Mouse (Mus musculus): Measurements from ENCODE around the gene 3110009E18Rik. TPM values are rescaled to one million over a fixed set of nuclear protein-coding genes. Genes with fewer than 3 reads are reported as not detected.
A peak's percentile ranks its signal among the peaks of the same experiment; 100 is the strongest.

3110009E18Rik gene
- polyA plus RNA-seq, 1 experiment from 2014 or later, result 14.6 TPM

- H3K27me3 ChIP-seq (replicated peaks; ENCODE audit: control insufficient read depth, insufficient read depth, low read length), result no peaks in the 10 kb centered on the region
- H3K9me3 ChIP-seq (ENCODE audit: control insufficient read depth, low read length), result no peaks in the 10 kb centered on the region
- H3K27ac ChIP-seq (ENCODE audit: low read length), result no peak overlapping the region
- no peaks in the 10 kb centered on the region for H3K36me3 ChIP-seq (ENCODE audit: control insufficient read depth, insufficient read depth, low read length)
- H3K9ac ChIP-seq (ENCODE audit: low read depth, low read length), result no peak overlapping the region
- no peak overlapping the region for H3K4me3 ChIP-seq (ENCODE audit: low read length)
- H3K4me1 ChIP-seq (ENCODE audit: control insufficient read depth, insufficient read depth, low read length), result no peaks in the 10 kb centered on the region
- no peak overlapping the region for H3K4me2 ChIP-seq (ENCODE audit: low read depth, low read length)
- WGBS, result 82% methylated on average over 5 of the region's 5 CpGs
- ATAC-seq, result peak; percentile 55; the same call in 1 of the 2 replicates
Observed at GRCm38 (mm10) chr1:120161502-120161901, 40.5 kb downstream of the 3110009E18Rik start.

GRCm38 (mm10) chr1:120162616-120163015, 41.6 kb downstream of the 3110009E18Rik start:
- WGBS, result 72% methylated on average over 1 of the region's 1 CpGs
- no peak overlapping the region for H3K9ac ChIP-seq (ENCODE audit: low read depth, low read length)
- no peaks in the 10 kb centered on the region for H3K4me1 ChIP-seq (ENCODE audit: control insufficient read depth, insufficient read depth, low read length)
- no peaks in the 10 kb centered on the region for H3K27me3 ChIP-seq (replicated peaks; ENCODE audit: control insufficient read depth, insufficient read depth, low read length)
- H3K4me3 ChIP-seq (ENCODE audit: low read length), result no peak overlapping the region
- no peak for ATAC-seq
- no peak overlapping the region for H3K4me2 ChIP-seq (ENCODE audit: low read depth, low read length)
- no peaks in the 10 kb centered on the region for H3K9me3 ChIP-seq (ENCODE audit: control insufficient read depth, low read length)
- no peaks in the 10 kb centered on the region for H3K36me3 ChIP-seq (ENCODE audit: control insufficient read depth, insufficient read depth, low read length)
- H3K27ac ChIP-seq (ENCODE audit: low read length), result no peak overlapping the region

GRCm38 (mm10) chr1:120168016-120168415, 47.0 kb downstream of the 3110009E18Rik start:
- no peak overlapping the region for H3K9ac ChIP-seq (ENCODE audit: low read depth, low read length)
- H3K4me3 ChIP-seq (ENCODE audit: low read length), result no peak overlapping the region
- 64% methylated on average over 4 of the region's 4 CpGs for WGBS
- no peaks in the 10 kb centered on the region for H3K4me1 ChIP-seq (ENCODE audit: control insufficient read depth, insufficient read depth, low read length)
- no peak overlapping the region for H3K27ac ChIP-seq (ENCODE audit: low read length)
- no peaks in the 10 kb centered on the region for H3K27me3 ChIP-seq (replicated peaks; ENCODE audit: control insufficient read depth, insufficient read depth, low read length)
- no peak overlapping the region for H3K4me2 ChIP-seq (ENCODE audit: low read depth, low read length)
- ATAC-seq, result no peak
- H3K36me3 ChIP-seq (ENCODE audit: control insufficient read depth, insufficient read depth, low read length), result no peaks in the 10 kb centered on the region
- no peaks in the 10 kb centered on the region for H3K9me3 ChIP-seq (ENCODE audit: control insufficient read depth, low read length)

GRCm38 (mm10) chr1:120168674-120169073, 47.7 kb downstream of the 3110009E18Rik start:
- Histone ChIP-seq H3K9me3 (ENCODE audit: control insufficient read depth, low read length) (no peaks in the 10 kb centered on the region), H3K4me3 (ENCODE audit: low read length) (no peak overlapping the region), H3K4me1 (ENCODE audit: control insufficient read depth, insufficient read depth, low read length) (no peaks in the 10 kb centered on the region), H3K27me3 (replicated peaks; ENCODE audit: control insufficient read depth, insufficient read depth, low read length) (no peaks in the 10 kb centered on the region), H3K9ac (ENCODE audit: low read depth, low read length) (no peak overlapping the region), H3K36me3 (ENCODE audit: control insufficient read depth, insufficient read depth, low read length) (no peaks in the 10 kb centered on the region), H3K4me2 (ENCODE audit: low read depth, low read length) (no peak overlapping the region), H3K27ac (ENCODE audit: low read length) (no peak overlapping the region)
- WGBS, result 73% methylated on average over 7 of the region's 7 CpGs
- ATAC-seq, result no peak

GRCm38 (mm10) chr1:120170307-120170706, 49.3 kb downstream of the 3110009E18Rik start:
- H3K4me1 ChIP-seq (ENCODE audit: control insufficient read depth, insufficient read depth, low read length), result no peaks in the 10 kb centered on the region
- 91% methylated on average over 7 of the region's 7 CpGs for WGBS
- no peak overlapping the region for H3K9ac ChIP-seq (ENCODE audit: low read depth, low read length)
- no peaks in the 10 kb centered on the region for H3K27me3 ChIP-seq (replicated peaks; ENCODE audit: control insufficient read depth, insufficient read depth, low read length)
- no peak for ATAC-seq
- no peak overlapping the region for H3K4me3 ChIP-seq (ENCODE audit: low read length)
- no peaks in the 10 kb centered on the region for H3K9me3 ChIP-seq (ENCODE audit: control insufficient read depth, low read length)
- no peak overlapping the region for H3K27ac ChIP-seq (ENCODE audit: low read length)
- H3K36me3 ChIP-seq (ENCODE audit: control insufficient read depth, insufficient read depth, low read length), result no peaks in the 10 kb centered on the region
- H3K4me2 ChIP-seq (ENCODE audit: low read depth, low read length), result no peak overlapping the region

GRCm38 (mm10) chr1:120171819-120172521, 51.0 kb downstream of the 3110009E18Rik start:
- no peak for ATAC-seq
- WGBS, result 53% methylated on average over 5 of the region's 5 CpGs
- no peaks in the 10 kb centered on the region for H3K27me3 ChIP-seq (replicated peaks; ENCODE audit: control insufficient read depth, insufficient read depth, low read length)

GRCm38 (mm10) chr1:120174991-120175390, 54.0 kb downstream of the 3110009E18Rik start:
- no peaks in the 10 kb centered on the region for H3K36me3 ChIP-seq (ENCODE audit: control insufficient read depth, insufficient read depth, low read length)
- no peak overlapping the region for H3K4me3 ChIP-seq (ENCODE audit: low read length)
- no peak overlapping the region for H3K9ac ChIP-seq (ENCODE audit: low read depth, low read length)
- no peak for ATAC-seq
- no peak overlapping the region for H3K27ac ChIP-seq (ENCODE audit: low read length)
- 87% methylated on average over 4 of the region's 4 CpGs for WGBS
- H3K4me1 ChIP-seq (ENCODE audit: control insufficient read depth, insufficient read depth, low read length), result no peaks in the 10 kb centered on the region
- H3K9me3 ChIP-seq (ENCODE audit: control insufficient read depth, low read length), result no peaks in the 10 kb centered on the region
- no peaks in the 10 kb centered on the region for H3K27me3 ChIP-seq (replicated peaks; ENCODE audit: control insufficient read depth, insufficient read depth, low read length)
- H3K4me2 ChIP-seq (ENCODE audit: low read depth, low read length), result no peak overlapping the region

More at GRCm38 (mm10) chr1:120171819-120172521, 51.0 kb downstream of the 3110009E18Rik start:
- Histone ChIP-seq H3K9me3 (ENCODE audit: control insufficient read depth, low read length) (no peaks in the 10 kb centered on the region), H3K4me1 (ENCODE audit: control insufficient read depth, insufficient read depth, low read length) (no peaks in the 10 kb centered on the region), H3K9ac (ENCODE audit: low read depth, low read length) (no peak overlapping the region), H3K27ac (ENCODE audit: low read length) (no peak overlapping the region), H3K36me3 (ENCODE audit: control insufficient read depth, insufficient read depth, low read length) (no peaks in the 10 kb centered on the region), H3K4me3 (ENCODE audit: low read length) (no peak overlapping the region), H3K4me2 (ENCODE audit: low read depth, low read length) (no peak overlapping the region)

- 19% methylated on average over 14 of the region's 14 CpGs for WGBS
- Histone ChIP-seq H3K9ac (ENCODE audit: low read depth, low read length) (no peak overlapping the region), H3K4me3 (ENCODE audit: low read length) (no peak overlapping the region), H3K36me3 (ENCODE audit: control insufficient read depth, insufficient read depth, low read length) (no peaks in the 10 kb centered on the region), H3K4me1 (ENCODE audit: control insufficient read depth, insufficient read depth, low read length) (no peaks in the 10 kb centered on the region), H3K4me2 (ENCODE audit: low read depth, low read length) (no peak overlapping the region), H3K9me3 (ENCODE audit: control insufficient read depth, low read length) (no peaks in the 10 kb centered on the region), H3K27ac (ENCODE audit: low read length) (no peak overlapping the region), H3K27me3 (replicated peaks; ENCODE audit: control insufficient read depth, insufficient read depth, low read length) (no peaks in the 10 kb centered on the region)
- no peak for ATAC-seq
Observed at GRCm38 (mm10) chr1:120176313-120176712, 55.3 kb downstream of the 3110009E18Rik start.

- H3K9me3 ChIP-seq (ENCODE audit: control insufficient read depth, low read length), result no peaks in the 10 kb centered on the region
- WGBS, result 82% methylated on average over 8 of the region's 8 CpGs
- H3K27me3 ChIP-seq (replicated peaks; ENCODE audit: control insufficient read depth, insufficient read depth, low read length), result no peaks in the 10 kb centered on the region
- H3K4me2 ChIP-seq (ENCODE audit: low read depth, low read length), result no peak overlapping the region
- H3K4me1 ChIP-seq (ENCODE audit: control insufficient read depth, insufficient read depth, low read length), result no peaks in the 10 kb centered on the region
- no peaks in the 10 kb centered on the region for H3K36me3 ChIP-seq (ENCODE audit: control insufficient read depth, insufficient read depth, low read length)
- H3K27ac ChIP-seq (ENCODE audit: low read length), result no peak overlapping the region
- ATAC-seq, result no peak
- H3K4me3 ChIP-seq (ENCODE audit: low read length), result no peak overlapping the region
- H3K9ac ChIP-seq (ENCODE audit: low read depth, low read length), result no peak overlapping the region
Observed at GRCm38 (mm10) chr1:120177141-120177540, 56.2 kb downstream of the 3110009E18Rik start.

GRCm38 (mm10) chr1:120186204-120186603, 65.2 kb downstream of the 3110009E18Rik start:
- no peaks in the 10 kb centered on the region for H3K9me3 ChIP-seq (ENCODE audit: control insufficient read depth, low read length)
- WGBS, result 58% methylated on average over 6 of the region's 6 CpGs
- H3K36me3 ChIP-seq (ENCODE audit: control insufficient read depth, insufficient read depth, low read length), result no peaks in the 10 kb centered on the region
- no peaks in the 10 kb centered on the region for H3K27me3 ChIP-seq (replicated peaks; ENCODE audit: control insufficient read depth, insufficient read depth, low read length)
- H3K9ac ChIP-seq (ENCODE audit: low read depth, low read length), result no peak overlapping the region
- no peak for ATAC-seq
- H3K27ac ChIP-seq (ENCODE audit: low read length), result no peak overlapping the region
- no peak overlapping the region for H3K4me3 ChIP-seq (ENCODE audit: low read length)
- H3K4me1 ChIP-seq (ENCODE audit: control insufficient read depth, insufficient read depth, low read length), result no peaks in the 10 kb centered on the region
- no peak overlapping the region for H3K4me2 ChIP-seq (ENCODE audit: low read depth, low read length)

All from intestine, embryonic 16.5 days (tissue).